Comparison of ENCODE assay signal across 9 mouse cellular contexts in genomic region chr4:57681511-57681910, GRCm38 (mm10). TPM values are rescaled to one million over a fixed set of nuclear protein-coding genes. Genes with fewer than 3 reads are reported as not detected.
DNase-seq lines count a peak whose midpoint lies in the region; ATAC-seq and TF ChIP-seq lines count a peak whose summit lies in the region.
"Had no signal": no experiment of that assay in that cellular context is flagged by ENCODE, and none has a peak within 500 bp of the region (broad histone marks: within the 10 kb centered on the region; RNA-seq: fewer than 3 reads in every experiment).

No protein-coding gene starts in this region.

- DNase-seq in liver, postnatal 0 days, result peak; percentile 58
- DNase-seq in liver, embryonic 11.5 days (ENCODE audit: low spot score), result no peak
- DNase-seq in cerebellum, adult 9-11 months, result peak; percentile 40
- peak; percentile 81 to 86 for DNase-seq in spleen, adult 2 months (ENCODE audit: low read depth in 1 of 2, low spot score in 2 of 2)
- no peak for DNase-seq in layer of hippocampus, adult 9-10 months (ENCODE audit: low spot score)
- no peak for DNase-seq in left cerebral cortex, adult 8-10 months (ENCODE audit: low spot score in 2 of 2)
- no peak for DNase-seq in layer of hippocampus, postnatal 25 days (ENCODE audit: extremely low spot score in 1 of 2, low spot score in 1 of 2)

- no peaks in the 10 kb centered on the region for H3K27me3 ChIP-seq in liver, postnatal 0 days (ENCODE audit: insufficient read depth, low read length)
- H3K27me3 ChIP-seq in liver, embryonic 11.5 days (replicated peaks; ENCODE audit: control insufficient read depth, insufficient read depth, low read length), result no peaks in the 10 kb centered on the region
- H3K27me3 ChIP-seq in kidney, embryonic 16.5 days (ENCODE audit: insufficient read depth, low read length), result no peaks in the 10 kb centered on the region
- H3K27me3 ChIP-seq in spleen, adult 2 months (ENCODE audit: control insufficient read depth, insufficient read depth, low read length), result no peaks in the 10 kb centered on the region

- H3K27ac ChIP-seq in liver, postnatal 0 days (ENCODE audit: low read depth), result peak overlapping the region; percentile 35; the same call in 1 of the 2 replicates
- no peak overlapping the region for H3K27ac ChIP-seq in liver, embryonic 11.5 days (ENCODE audit: low read depth, low read length)
- H3K27ac ChIP-seq in kidney, embryonic 16.5 days (ENCODE audit: low read length), result peak overlapping the region; percentile 68
- peak overlapping the region; percentile 61; the same call in 1 of the 2 replicates for H3K27ac ChIP-seq in spleen, adult 2 months (ENCODE audit: insufficient read depth, low read length)

- H3K9ac ChIP-seq in liver, postnatal 0 days (replicated peaks), result no peak overlapping the region
- H3K9ac ChIP-seq in liver, embryonic 11.5 days (ENCODE audit: low read depth, low read length), result no peak overlapping the region
- no peak overlapping the region for H3K9ac ChIP-seq in kidney, embryonic 16.5 days (replicated peaks; ENCODE audit: low read length)

- TF ChIP-seq CTCF in liver, postnatal 0 days (IDR thresholded peaks at IDR 0.05; ENCODE audit: low read depth), result no peak
- TF ChIP-seq CTCF in spleen, adult 2 months (IDR thresholded peaks at IDR 0.05; ENCODE audit: extremely low read depth, insufficient read depth, insufficient read length, insufficient replicate concordance), result no peak

- H3K4me2 ChIP-seq in liver, postnatal 0 days (ENCODE audit: low read depth, low read length), result no peak overlapping the region
- no peak overlapping the region for H3K4me2 ChIP-seq in liver, embryonic 11.5 days
- H3K4me2 ChIP-seq in kidney, embryonic 16.5 days (replicated peaks; ENCODE audit: low read depth, low read length), result peak overlapping the region; percentile 24; the same call in 1 of the 2 replicates

- no peaks in the 10 kb centered on the region for H3K36me3 ChIP-seq in liver, postnatal 0 days (replicated peaks; ENCODE audit: insufficient read depth, low read length)
- H3K36me3 ChIP-seq in liver, embryonic 11.5 days (ENCODE audit: control insufficient read depth, insufficient read depth, low read length), result no peaks in the 10 kb centered on the region
- no peaks in the 10 kb centered on the region for H3K36me3 ChIP-seq in kidney, embryonic 16.5 days (ENCODE audit: insufficient read depth, low read length)
- H3K36me3 ChIP-seq in spleen, adult 2 months (ENCODE audit: control insufficient read depth, insufficient read depth, low read length), result no peaks in the 10 kb centered on the region

- 45% methylated on average over 12 of the region's 12 CpGs for WGBS in liver, postnatal 0 days (ENCODE audit: insufficient replicate concordance)
- 69% methylated on average over 12 of the region's 12 CpGs for WGBS in liver, embryonic 11.5 days
- WGBS in kidney, embryonic 16.5 days, result 16% methylated on average over 12 of the region's 12 CpGs
- WGBS in spleen, adult 2 months, result 15% methylated on average over 12 of the region's 12 CpGs

- TF ChIP-seq EP300 in liver, postnatal 0 days (IDR thresholded peaks at IDR 0.05; ENCODE audit: low read depth), result 0 out of 2 replicates have a peak, but pooled peaks have one; percentile 28

- H3K9me3 ChIP-seq in liver, postnatal 0 days (ENCODE audit: low read length), result no peaks in the 10 kb centered on the region
- H3K9me3 ChIP-seq in liver, embryonic 11.5 days (ENCODE audit: control insufficient read depth, low read length), result no peaks in the 10 kb centered on the region
- no peaks in the 10 kb centered on the region for H3K9me3 ChIP-seq in kidney, embryonic 16.5 days (ENCODE audit: low read length)

- H3K4me1 ChIP-seq in liver, postnatal 0 days (ENCODE audit: insufficient read depth), result no peaks in the 10 kb centered on the region
- H3K4me1 ChIP-seq in liver, embryonic 11.5 days (replicated peaks; ENCODE audit: control insufficient read depth, insufficient read depth, low read length), result no peaks in the 10 kb centered on the region
- peaks cover 25% of the 10 kb centered on the region for H3K4me1 ChIP-seq in kidney, embryonic 16.5 days (ENCODE audit: insufficient read depth, low read length)
- peaks cover 13% of the 10 kb centered on the region for H3K4me1 ChIP-seq in spleen, adult 2 months (ENCODE audit: control insufficient read depth, insufficient read depth, insufficient read length)

- H3K4me3 ChIP-seq in liver, postnatal 0 days (ENCODE audit: low read depth, low read length), result no peak overlapping the region
- no peak overlapping the region for H3K4me3 ChIP-seq in liver, embryonic 11.5 days (ENCODE audit: low read depth, low read length)
- H3K4me3 ChIP-seq in kidney, embryonic 16.5 days (ENCODE audit: low read length), result no peak overlapping the region
- H3K4me3 ChIP-seq in spleen, adult 2 months (ENCODE audit: extremely low read depth, insufficient read depth, insufficient read length), result no peak overlapping the region; the same call in 1 of the 2 replicates
- H3K4me3 ChIP-seq: myocyte had no signal

- no peak for TF ChIP-seq POLR2A in spleen, adult 2 months (IDR thresholded peaks at IDR 0.05; ENCODE audit: low read depth, low read length)

- peak; percentile 63 for ATAC-seq in liver, postnatal 0 days
- ATAC-seq in liver, embryonic 11.5 days (replicated peaks; ENCODE audit: low FRiP score), result no peak
- ATAC-seq in kidney, embryonic 16.5 days (ENCODE audit: low FRiP score, low TSS enrichment), result peak; percentile 94

RNA-seq across cellular contexts. Expression of gene Akap2, which starts 35.9 kb away (rescaled TPM):
- 1.9 and 2.0 TPM in 2 replicates for polyA plus RNA-seq in liver, postnatal 0 days (2015; fragmentation: Nextera tagmentation; extraction: Ambion mirVana)
- 4.8 and 5.6 TPM in 2 replicates for polyA plus RNA-seq in liver, embryonic 11.5 days (2014; fragmentation: Nextera tagmentation; extraction: Ambion mirVana)
- polyA plus RNA-seq in kidney, embryonic 16.5 days (2015; fragmentation: Nextera tagmentation; extraction: Ambion mirVana), result 28.2 and 28.4 TPM in 2 replicates
- 23.6 and 29.0 TPM in 2 replicates for polyA plus RNA-seq in spleen, adult 2 months (2012; rRNA removed)
- total RNA-seq in left cerebral cortex, adult 8-10 months (2022), result 10 to 100 TPM; 39.1 to 48.8 (median 45.3) TPM
- 10 to 100 TPM; 42.3 to 42.5 TPM for total RNA-seq in layer of hippocampus, postnatal 25 days (2021)

Comparison
In these comparisons a context has a peak if more than half of its experiments do, and no peak if none do; other contexts are left out.
1. DNase-seq: peak in liver, postnatal 0 days (single experiment), cerebellum, adult 9-11 months (single experiment) and spleen, adult 2 months (2 of 2); none in liver, embryonic 11.5 days (single experiment), layer of hippocampus, adult 9-10 months (single experiment), left cerebral cortex, adult 8-10 months (0 of 2) and layer of hippocampus, postnatal 25 days (0 of 2).